Mouse (Mus musculus): Measurements from ENCODE around the gene Ccdc187. TPM values are rescaled to one million over a fixed set of nuclear protein-coding genes. Genes with fewer than 3 reads are reported as not detected.

Gene Ccdc187
- 0.10 and 0.20 TPM in 2 replicates for polyA plus RNA-seq (2016; fragmentation: Nextera tagmentation; extraction: Ambion mirVana)

GRCm38 (mm10) chr2:26294457-26294856 is at the start of gene Ccdc187:
TSS of gene Ccdc187 (minus strand) at chr2:26294557.
- peaks cover 9% of the 10 kb centered on the region for H3K27me3 ChIP-seq (ENCODE audit: insufficient read depth, poor library complexity, severe bottlenecking)
- no peaks in the 10 kb centered on the region for H3K9me3 ChIP-seq
- no peak within 1 kb of the TSS for H3K27ac ChIP-seq
- H3K4me3 ChIP-seq, result no peak within 1 kb of the TSS
- WGBS, result 68% methylated on average over 2 of the region's 2 CpGs
- H3K36me3 ChIP-seq, result no peaks in the 10 kb centered on the region
- no peak for DNase-seq (ENCODE audit: low spot score)
- peaks cover 39% of the 10 kb centered on the region for H3K4me1 ChIP-seq (replicated peaks)

DNA sequence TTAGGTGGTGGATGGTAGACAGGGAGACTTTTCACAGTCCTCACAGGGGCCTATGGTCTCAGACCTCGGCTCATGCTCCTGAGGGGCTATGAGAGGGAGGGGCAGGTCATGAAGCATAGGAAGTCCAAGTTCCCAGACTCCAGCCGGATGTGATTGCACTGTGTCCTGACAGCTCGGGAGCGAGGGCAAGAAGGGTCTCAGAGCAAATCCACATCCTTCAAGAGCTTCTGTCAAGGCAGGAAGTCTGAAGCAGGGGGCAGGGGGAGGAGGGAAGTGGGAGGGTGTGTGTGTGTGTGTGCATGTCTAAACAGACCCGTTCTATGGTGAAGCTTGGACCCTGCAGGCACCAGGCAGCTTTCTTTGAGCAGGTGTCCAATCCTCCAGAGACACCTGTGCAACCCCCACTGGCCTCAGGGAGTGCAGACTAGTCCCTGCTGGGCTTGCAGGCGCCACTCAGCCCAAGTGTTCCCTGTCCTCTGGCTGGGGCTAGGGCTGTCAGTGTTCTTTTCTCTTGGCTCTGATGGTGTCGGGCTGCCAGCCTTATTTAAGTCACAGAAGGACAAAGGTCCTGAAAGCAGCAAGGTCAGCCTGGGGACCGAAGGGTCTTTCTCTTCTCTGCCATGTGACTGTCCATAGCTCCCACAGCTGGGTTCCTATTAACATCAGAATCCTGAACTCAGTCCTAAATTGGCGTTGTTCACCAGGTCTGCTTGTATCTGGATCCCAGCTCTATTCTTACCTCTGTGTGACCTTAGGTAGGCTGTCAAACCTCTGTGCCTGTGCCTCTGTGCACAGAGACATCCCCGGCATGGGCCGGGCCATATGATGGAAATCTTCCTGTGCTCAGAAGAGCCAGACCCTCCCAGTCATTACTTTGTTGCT is 48.5 kb upstream of the Ccdc187 start:
- no peak for DNase-seq (ENCODE audit: low spot score)
- H3K4me1 ChIP-seq (replicated peaks), result no peaks in the 10 kb centered on the region
- no peaks in the 10 kb centered on the region for H3K27me3 ChIP-seq (ENCODE audit: insufficient read depth, poor library complexity, severe bottlenecking)
- H3K4me3 ChIP-seq, result no peak overlapping the region
- 75% methylated on average over 11 of the region's 11 CpGs for WGBS
- H3K27ac ChIP-seq, result no peak overlapping the region
- no peaks in the 10 kb centered on the region for H3K9me3 ChIP-seq
- peaks cover 96% of the 10 kb centered on the region for H3K36me3 ChIP-seq

DNA sequence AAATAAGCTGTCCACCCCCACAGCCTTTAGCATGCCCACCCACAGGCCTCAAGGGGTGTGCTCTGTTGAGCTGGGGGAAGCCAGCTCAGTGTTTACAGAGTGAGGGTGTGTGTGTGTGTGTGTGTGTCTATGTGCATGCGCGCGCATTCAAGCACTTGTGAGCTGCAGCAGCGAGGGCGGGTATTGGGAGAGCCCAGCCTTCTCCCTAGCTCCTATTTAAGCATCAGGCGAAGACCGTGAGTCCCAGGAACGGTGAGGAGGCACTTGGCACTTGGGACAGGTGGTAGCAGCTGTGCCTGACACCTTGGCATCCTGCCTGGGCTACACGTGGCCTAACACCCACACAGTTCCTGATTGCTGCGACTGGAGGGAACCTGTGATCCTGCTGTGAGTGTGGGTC is 47.7 kb upstream of the Ccdc187 start:
- Histone ChIP-seq H3K4me3 (no peak overlapping the region), H3K4me1 (replicated peaks) (no peaks in the 10 kb centered on the region), H3K27me3 (ENCODE audit: insufficient read depth, poor library complexity, severe bottlenecking) (no peaks in the 10 kb centered on the region), H3K36me3 (peaks cover 88% of the 10 kb centered on the region), H3K27ac (no peak overlapping the region), H3K9me3 (no peaks in the 10 kb centered on the region)
- DNase-seq (ENCODE audit: low spot score), result no peak
- WGBS, result 88% methylated on average over 10 of the region's 10 CpGs

DNA sequence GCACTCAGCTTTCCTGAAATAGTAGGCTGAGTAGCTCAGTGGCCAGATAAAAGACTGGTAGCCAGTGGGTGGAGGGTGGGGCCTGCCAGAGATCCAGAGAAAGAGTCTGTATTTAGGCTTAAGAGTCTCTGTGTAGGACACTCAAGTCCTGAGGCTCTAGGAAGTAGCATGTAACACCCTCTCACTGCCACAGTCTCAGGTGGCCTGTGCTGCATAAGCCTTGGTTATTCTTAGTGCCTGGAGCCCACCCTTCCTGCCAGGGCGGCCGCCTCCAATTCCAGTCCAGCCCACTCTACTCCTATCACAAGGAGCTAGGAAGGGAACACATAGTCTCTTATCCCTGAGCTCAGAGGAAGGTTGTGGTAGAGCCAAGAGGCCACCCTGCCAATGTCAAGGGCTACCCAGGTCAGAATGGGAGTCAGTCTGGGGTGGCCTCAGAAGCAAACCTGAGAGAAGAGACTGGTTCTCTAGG is 47.2 kb upstream of the Ccdc187 start:
- H3K4me1 ChIP-seq (replicated peaks), result no peaks in the 10 kb centered on the region
- WGBS, result 90% methylated on average over 2 of the region's 2 CpGs
- no peaks in the 10 kb centered on the region for H3K27me3 ChIP-seq (ENCODE audit: insufficient read depth, poor library complexity, severe bottlenecking)
- no peaks in the 10 kb centered on the region for H3K9me3 ChIP-seq
- H3K36me3 ChIP-seq, result peaks cover 83% of the 10 kb centered on the region
- no peak overlapping the region for H3K4me3 ChIP-seq
- no peak overlapping the region for H3K27ac ChIP-seq
- no peak for DNase-seq (ENCODE audit: low spot score)

- Histone ChIP-seq H3K9me3 (no peaks in the 10 kb centered on the region), H3K36me3 (peaks cover 60% of the 10 kb centered on the region), H3K4me1 (replicated peaks) (no peaks in the 10 kb centered on the region), H3K27ac (no peak overlapping the region), H3K4me3 (no peak overlapping the region), H3K27me3 (ENCODE audit: insufficient read depth, poor library complexity, severe bottlenecking) (no peaks in the 10 kb centered on the region)
- DNase-seq (ENCODE audit: low spot score), result no peak
- 89% methylated on average over 5 of the region's 5 CpGs for WGBS
These were observed 44.8 kb upstream of the Ccdc187 start for GRCm38 (mm10) chr2:26339204-26339551.

DNA sequence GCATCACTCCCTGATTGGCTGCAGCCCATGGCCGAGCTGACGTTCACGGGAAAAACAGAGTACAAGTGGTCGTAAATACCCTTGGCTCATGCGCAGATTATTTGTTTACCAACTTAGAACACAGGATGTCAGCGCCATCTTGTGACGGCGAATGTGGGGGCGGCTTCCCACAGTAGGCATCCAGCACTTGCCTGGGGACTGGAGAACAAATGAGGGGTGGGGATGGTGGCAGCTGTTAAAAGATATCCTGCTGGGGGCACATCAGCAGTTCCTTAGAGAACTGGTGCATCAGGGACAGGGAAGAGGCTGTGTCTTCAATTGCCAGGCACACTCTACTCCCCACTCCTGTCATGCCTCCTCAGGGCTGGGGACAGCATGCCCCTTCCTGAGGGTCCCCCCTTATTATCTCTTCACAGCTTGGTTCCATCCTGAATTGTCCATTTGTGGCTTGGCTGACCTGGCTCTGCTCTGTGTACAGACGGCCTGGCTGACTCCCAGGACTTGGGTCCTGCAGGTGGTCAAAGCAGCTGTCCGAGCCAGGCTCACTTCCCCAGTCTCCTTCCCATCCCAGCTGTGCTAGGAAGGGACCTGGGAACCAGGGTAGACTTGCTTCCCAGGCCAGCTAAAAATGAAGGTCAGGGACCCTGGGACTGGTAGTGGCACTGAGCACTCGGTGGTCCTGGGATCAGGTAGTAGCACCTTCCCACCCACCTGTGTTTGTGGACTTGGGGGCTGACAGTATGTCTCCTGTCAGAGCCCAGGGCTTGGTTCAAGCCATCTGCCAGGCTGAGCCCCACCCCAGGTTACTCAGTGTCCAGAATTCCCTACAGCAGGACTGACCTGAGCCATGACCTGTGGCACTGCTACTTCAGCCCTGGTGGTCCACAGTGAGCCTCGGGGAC is 44.2 kb upstream of the Ccdc187 start:
- Histone ChIP-seq H3K4me1 (replicated peaks) (no peaks in the 10 kb centered on the region), H3K27me3 (ENCODE audit: insufficient read depth, poor library complexity, severe bottlenecking) (no peaks in the 10 kb centered on the region), H3K4me3 (no peak overlapping the region), H3K27ac (no peak overlapping the region), H3K9me3 (no peaks in the 10 kb centered on the region), H3K36me3 (peaks cover 53% of the 10 kb centered on the region)
- 80% methylated on average over 9 of the region's 13 CpGs for WGBS
- no peak for DNase-seq (ENCODE audit: low spot score)

DNA sequence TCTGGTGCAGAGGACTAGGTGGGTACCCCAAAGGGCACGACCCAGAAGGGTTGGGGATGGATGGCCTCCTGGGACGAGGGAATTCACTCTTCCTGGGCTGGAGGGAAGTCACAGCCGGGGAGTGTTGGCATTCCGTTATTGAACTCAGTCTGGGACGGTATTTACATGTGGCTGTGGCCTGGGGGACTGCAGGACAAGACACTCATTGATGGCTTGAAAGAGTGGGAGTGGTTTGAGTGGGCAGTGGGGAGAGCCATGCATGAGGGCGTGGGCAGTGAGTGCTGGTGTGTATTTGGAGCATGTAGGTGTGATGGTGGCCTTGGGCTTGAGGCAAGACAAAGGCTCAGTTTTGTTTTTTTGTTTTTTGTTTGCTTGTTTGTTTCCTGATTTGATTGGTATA is 36.3 kb upstream of the Ccdc187 start:
- Histone ChIP-seq H3K27ac (peak overlapping the region; percentile 42), H3K4me1 (replicated peaks) (peaks cover 16% of the 10 kb centered on the region), H3K27me3 (ENCODE audit: insufficient read depth, poor library complexity, severe bottlenecking) (no peaks in the 10 kb centered on the region), H3K9me3 (no peaks in the 10 kb centered on the region), H3K36me3 (peaks cover 70% of the 10 kb centered on the region), H3K4me3 (peak overlapping the region; percentile 18; the same call in 1 of the 2 replicates)
- WGBS, result 69% methylated on average over 6 of the region's 6 CpGs
- no peak for DNase-seq (ENCODE audit: low spot score)

- H3K36me3 ChIP-seq, result peaks cover 76% of the 10 kb centered on the region
- H3K27me3 ChIP-seq (ENCODE audit: insufficient read depth, poor library complexity, severe bottlenecking), result no peaks in the 10 kb centered on the region
- peak overlapping the region; percentile 42 for H3K27ac ChIP-seq
- no peaks in the 10 kb centered on the region for H3K9me3 ChIP-seq
- peak overlapping the region; percentile 18; the same call in 1 of the 2 replicates for H3K4me3 ChIP-seq
- WGBS, result 81% methylated on average over 4 of the region's 4 CpGs
- H3K4me1 ChIP-seq (replicated peaks), result peaks cover 16% of the 10 kb centered on the region
- no peak for DNase-seq (ENCODE audit: low spot score)
These were observed 35.7 kb upstream of the Ccdc187 start for GRCm38 (mm10) chr2:26330056-26330468.

DNA sequence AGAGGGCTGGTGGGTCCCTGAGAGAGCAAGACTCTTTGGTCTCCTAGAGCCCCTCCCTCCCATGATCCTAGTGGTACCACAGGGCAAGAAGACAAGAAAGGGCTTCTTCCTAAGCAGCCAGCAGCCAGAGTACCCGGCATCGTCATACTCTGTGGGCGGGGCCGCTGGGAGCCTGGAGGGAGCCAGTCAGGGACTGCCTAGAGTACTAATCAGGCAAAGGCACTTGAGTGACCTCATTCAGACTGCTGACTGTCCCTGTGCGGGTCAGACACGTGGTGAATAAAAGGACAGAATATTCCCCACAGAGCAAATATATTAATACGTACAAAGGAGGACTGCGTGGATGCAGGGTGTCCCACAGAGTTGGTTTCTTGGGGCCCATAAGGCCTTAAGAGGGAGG is 35.0 kb upstream of the Ccdc187 start:
- peaks cover 16% of the 10 kb centered on the region for H3K4me1 ChIP-seq (replicated peaks)
- no peak overlapping the region for H3K4me3 ChIP-seq
- 54% methylated on average over 8 of the region's 8 CpGs for WGBS
- no peaks in the 10 kb centered on the region for H3K27me3 ChIP-seq (ENCODE audit: insufficient read depth, poor library complexity, severe bottlenecking)
- H3K9me3 ChIP-seq, result no peaks in the 10 kb centered on the region
- peak overlapping the region; percentile 42; the same call in 1 of the 2 replicates for H3K27ac ChIP-seq
- peaks cover 83% of the 10 kb centered on the region for H3K36me3 ChIP-seq
- no peak for DNase-seq (ENCODE audit: low spot score)

DNA sequence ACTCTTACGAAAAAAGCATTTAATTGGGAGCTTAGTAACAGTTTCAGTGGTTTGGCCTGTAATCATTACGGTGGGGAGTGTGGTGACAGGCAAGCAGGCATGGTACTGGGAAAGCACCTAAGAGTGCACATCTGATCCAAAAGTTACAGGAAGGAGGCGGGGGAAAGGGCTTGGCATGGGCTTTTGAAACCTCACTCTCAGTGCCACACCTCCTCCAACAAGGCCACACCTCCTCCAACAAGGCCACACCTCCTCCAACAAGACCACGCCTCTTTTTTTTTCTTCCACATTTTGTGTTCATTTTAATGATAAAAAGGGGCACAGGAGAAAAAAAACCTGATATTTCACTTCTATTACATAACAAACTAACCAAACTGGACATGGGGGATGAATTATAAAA is 33.5 kb upstream of the Ccdc187 start:
- 90% methylated on average over 4 of the region's 4 CpGs for WGBS
- Histone ChIP-seq H3K27ac (no peak overlapping the region), H3K4me1 (replicated peaks) (peaks cover 16% of the 10 kb centered on the region), H3K36me3 (peaks cover 96% of the 10 kb centered on the region), H3K4me3 (no peak overlapping the region), H3K27me3 (ENCODE audit: insufficient read depth, poor library complexity, severe bottlenecking) (no peaks in the 10 kb centered on the region), H3K9me3 (no peaks in the 10 kb centered on the region)
- no peak for DNase-seq (ENCODE audit: low spot score)

DNA sequence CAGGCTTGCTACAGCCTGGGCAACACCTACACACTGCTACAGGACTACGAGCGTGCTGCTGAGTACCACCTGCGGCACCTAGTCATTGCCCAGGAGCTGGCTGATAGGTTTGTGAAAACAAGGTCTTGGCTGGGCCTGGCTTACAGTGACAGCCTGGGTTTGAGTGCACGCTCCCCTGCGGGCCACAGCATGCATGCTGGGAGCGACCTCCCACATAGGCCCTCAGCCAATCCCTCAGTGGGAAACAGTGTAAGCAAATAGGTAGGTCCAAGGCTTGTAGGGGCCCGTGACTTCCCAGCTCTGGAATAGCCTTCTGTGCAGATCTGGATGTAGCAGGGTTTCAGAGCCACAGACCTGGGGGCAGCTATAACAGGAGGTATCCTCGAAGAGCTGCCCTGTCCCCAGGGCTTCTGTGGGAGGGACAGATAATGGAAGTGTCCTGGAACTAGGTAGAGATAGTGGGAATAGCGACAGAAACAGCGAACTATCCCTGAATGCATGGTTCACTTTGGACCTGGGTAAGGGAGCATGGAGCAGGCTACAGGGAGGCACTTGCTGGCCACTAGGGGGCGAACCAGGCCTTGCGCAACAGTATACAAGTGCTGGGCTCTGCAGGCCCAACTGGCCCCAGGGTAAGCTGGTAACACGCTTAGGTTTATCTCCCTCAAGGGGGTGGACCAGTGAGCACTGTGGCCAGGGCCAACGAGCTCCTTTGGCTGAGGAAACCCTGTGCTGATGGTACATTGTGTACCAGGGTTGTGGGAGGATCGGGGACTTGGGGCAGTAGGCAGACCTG is 31.2 kb upstream of the Ccdc187 start:
- peaks cover 96% of the 10 kb centered on the region for H3K36me3 ChIP-seq
- no peaks in the 10 kb centered on the region for H3K27me3 ChIP-seq (ENCODE audit: insufficient read depth, poor library complexity, severe bottlenecking)
- H3K4me3 ChIP-seq, result no peak overlapping the region
- no peaks in the 10 kb centered on the region for H3K9me3 ChIP-seq
- 70% methylated on average over 15 of the region's 15 CpGs for WGBS
- H3K27ac ChIP-seq, result no peak overlapping the region
- peak; percentile 72 for DNase-seq (ENCODE audit: low spot score)
- H3K4me1 ChIP-seq (replicated peaks), result peaks cover 14% of the 10 kb centered on the region

GRCm38 (mm10) chr2:26324917-26325316 is 30.6 kb upstream of the Ccdc187 start:
- Histone ChIP-seq H3K27ac (no peak overlapping the region), H3K4me3 (no peak overlapping the region), H3K4me1 (replicated peaks) (peaks cover 14% of the 10 kb centered on the region), H3K36me3 (peaks cover 96% of the 10 kb centered on the region), H3K9me3 (no peaks in the 10 kb centered on the region), H3K27me3 (ENCODE audit: insufficient read depth, poor library complexity, severe bottlenecking) (no peaks in the 10 kb centered on the region)
- WGBS, result 92% methylated on average over 2 of the region's 2 CpGs
- DNase-seq (ENCODE audit: low spot score), result no peak

Measured in hindbrain, embryonic 10.5 days (tissue).